Mouse (Mus musculus) embryonic fibroblast, embryonic 13.5 days (primary cell): ENCODE measurements around the gene Klhdc7b.

Source experiments
- CTCF ChIP-seq: IDR thresholded peaks from 2 replicates; pipeline ENCODE4 v1.5.1; 2011; ENCODE audit warnings: mild to moderate bottlenecking, control low read depth, low read length, moderate library complexity, borderline replicate concordance; ENCODE audit not compliant: insufficient read depth
- POLR2A ChIP-seq: IDR thresholded peaks from 2 replicates; pipeline ENCODE4 v1.6.1; 2011; ENCODE audit warnings: low read depth, mild to moderate bottlenecking, control low read depth, low read length, moderate library complexity

GRCm38 (mm10) chr15:89358784-89359183, 25.9 kb upstream of the Klhdc7b start:
- TF ChIP-seq POLR2A (no peak), CTCF (no peak)
